Mouse (Mus musculus) kidney, embryonic 16.5 days (tissue): ENCODE measurements around the gene Mars2. TPM values are rescaled to one million over a fixed set of nuclear protein-coding genes. Genes with fewer than 3 reads are reported as not detected.
A peak's percentile ranks its signal among the peaks of the same experiment; 100 is the strongest.

Experiments used
- ATAC-seq: fragments of 200-750 bp; cut with Nextera tagmentation; 2 replicates; pipeline ENCODE4 v1.8.0; 2017; ENCODE audit warnings: moderate TSS enrichment; ENCODE audit not compliant: low FRiP score, low TSS enrichment
- H3K27ac ChIP-seq: fragments of 300-500 bp; sonication (generic); 2 replicates; pipeline ENCODE4 v1.5.1; 2014; ENCODE audit warnings: low read length
- H3K27me3 ChIP-seq: fragments of 300-500 bp; sonication (generic); 2 replicates; pipeline ENCODE4 v1.6.1; 2014; ENCODE audit warnings: low read length, control low read depth, mixed read lengths; ENCODE audit not compliant: insufficient read depth
- H3K36me3 ChIP-seq: fragments of 300-500 bp; sonication (generic); 2 replicates; pipeline ENCODE4 v1.6.1; 2014; ENCODE audit warnings: low read length, control low read depth, mixed read lengths; ENCODE audit not compliant: insufficient read depth
- H3K4me1 ChIP-seq: fragments of 300-500 bp; sonication (generic); 2 replicates; pipeline ENCODE4 v1.6.1; 2014; ENCODE audit warnings: low read length, control low read depth, mixed read lengths; ENCODE audit not compliant: insufficient read depth
- H3K4me2 ChIP-seq: fragments of 300-500 bp; sonication (generic); replicated peaks from 2 replicates; pipeline ENCODE4 v1.6.1; 2014; ENCODE audit warnings: low read depth, low read length
- H3K4me3 ChIP-seq: fragments of 300-500 bp; sonication (generic); 2 replicates; pipeline ENCODE4 v1.5.1; 2014; ENCODE audit warnings: mild to moderate bottlenecking, low read length
- H3K9ac ChIP-seq: fragments of 300-500 bp; sonication (generic); replicated peaks from 2 replicates; pipeline ENCODE4 v1.6.1; 2014; ENCODE audit warnings: low read length
- H3K9me3 ChIP-seq: fragments of 300-500 bp; sonication (generic); 2 replicates; pipeline ENCODE4 v1.6.1; 2016; ENCODE audit warnings: low read length, control low read depth
- WGBS: fragments of 180-500 bp; shearing (Covaris S2); extraction: QIAGEN DNeasy Blood & Tissue Kit; methylation state at CpG from one replicate; pipeline ENCODE4 v1.1.7; 2014; 5-methylcytosine and 5-hydroxymethylcytosine counted together
- polyA plus RNA-seq: library from polyadenylated mRNA; unstranded; fragments of >200 nt; fragmentation: Nextera tagmentation; extraction: Ambion mirVana; gene quantifications from 2 replicates; pipeline ENCODE4 v1.2.1, GENCODE M21; 2015

The Mars2 gene
- polyA plus RNA-seq, 1 experiment from 2014 or later = 2.6 TPM

DNA sequence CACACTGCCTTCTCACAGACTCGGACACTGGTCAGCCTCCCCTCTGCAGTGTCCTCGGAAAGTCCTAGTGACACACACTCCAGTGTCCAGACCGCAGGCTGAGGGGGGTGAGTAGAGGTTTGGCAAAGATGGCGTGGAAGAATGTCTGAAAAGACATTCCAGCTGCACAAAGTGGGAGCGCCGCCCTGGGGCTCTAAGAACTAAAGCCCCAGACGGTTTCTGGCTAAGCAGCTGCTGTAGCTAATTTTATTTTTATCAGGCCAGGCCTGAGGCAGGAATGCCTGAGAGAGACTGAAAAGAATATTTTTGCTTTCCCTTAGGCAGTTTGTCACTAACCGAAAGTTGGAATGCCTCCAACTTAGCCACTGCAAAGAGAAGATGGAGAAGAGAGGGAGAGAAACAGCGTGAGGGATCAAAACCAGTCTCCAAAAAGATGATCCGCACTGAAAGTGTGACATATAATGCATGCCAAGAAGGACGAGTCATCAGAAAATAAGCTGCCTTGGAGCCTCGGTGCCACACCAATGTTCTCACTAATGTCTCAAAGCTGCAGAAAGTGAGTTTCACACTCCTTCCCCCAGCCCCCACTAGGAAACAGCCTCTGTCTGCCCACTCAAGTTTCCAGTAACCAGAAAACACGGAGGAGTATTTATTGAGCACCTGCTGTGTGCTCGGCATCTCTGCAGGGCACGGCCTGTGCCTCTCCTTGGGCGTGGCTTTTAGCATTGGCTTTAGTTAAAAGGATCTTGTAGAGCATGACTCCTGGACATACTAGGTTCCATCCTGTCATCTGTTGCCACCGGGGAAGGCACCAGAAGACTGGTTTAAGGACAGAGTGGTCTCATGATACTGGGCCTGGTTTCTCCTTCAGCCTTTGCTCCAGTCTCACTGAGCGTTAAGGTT, 34.9 kb upstream of the Mars2 start:
- Histone ChIP-seq H3K9me3 (no peaks in the 10 kb centered on the region), H3K4me2 (no peak overlapping the region), H3K36me3 (no peaks in the 10 kb centered on the region), H3K4me1 (peaks cover 9% of the 10 kb centered on the region; the same call in 1 of the 2 replicates), H3K27ac (peak overlapping the region; percentile 32; the same call in 1 of the 2 replicates), H3K27me3 (no peaks in the 10 kb centered on the region), H3K4me3 (no peak overlapping the region), H3K9ac (no peak overlapping the region)
- WGBS = 71% methylated on average over 18 of the region's 18 CpGs
- ATAC-seq = no peak

DNA sequence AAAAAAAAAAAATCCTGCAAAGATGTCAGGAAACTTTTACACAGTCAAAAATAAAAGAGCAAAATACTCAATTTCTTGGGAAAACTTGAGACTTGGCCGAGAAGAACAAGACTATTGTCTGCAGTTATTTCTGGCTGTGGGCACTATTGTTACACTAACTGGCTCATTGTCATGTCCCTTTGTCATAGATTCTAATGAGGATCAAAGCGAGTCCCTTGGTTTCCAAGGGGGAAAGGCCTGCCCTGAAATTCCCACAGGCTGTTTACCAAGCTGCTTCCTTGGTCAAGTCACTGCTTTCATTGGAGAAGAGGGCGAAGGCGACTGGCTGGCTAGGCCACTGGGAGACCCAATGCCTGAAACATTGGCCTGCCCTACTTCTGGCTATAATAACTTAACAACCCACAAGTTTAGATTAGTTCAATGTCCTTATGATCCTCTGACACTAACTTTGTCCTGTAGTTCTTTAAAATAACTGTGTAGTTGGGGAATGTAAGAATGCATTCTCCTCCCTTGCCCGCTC, 31.1 kb upstream of the Mars2 start:
- no peaks in the 10 kb centered on the region for H3K27me3 ChIP-seq
- no peak overlapping the region for H3K4me3 ChIP-seq
- no peak for ATAC-seq
- no peaks in the 10 kb centered on the region for H3K9me3 ChIP-seq
- no peak overlapping the region for H3K4me2 ChIP-seq
- H3K36me3 ChIP-seq = no peaks in the 10 kb centered on the region
- H3K27ac ChIP-seq = no peak overlapping the region
- 62% methylated on average over 5 of the region's 5 CpGs for WGBS
- no peak overlapping the region for H3K9ac ChIP-seq
- peaks cover 5% of the 10 kb centered on the region; the same call in 1 of the 2 replicates for H3K4me1 ChIP-seq

DNA sequence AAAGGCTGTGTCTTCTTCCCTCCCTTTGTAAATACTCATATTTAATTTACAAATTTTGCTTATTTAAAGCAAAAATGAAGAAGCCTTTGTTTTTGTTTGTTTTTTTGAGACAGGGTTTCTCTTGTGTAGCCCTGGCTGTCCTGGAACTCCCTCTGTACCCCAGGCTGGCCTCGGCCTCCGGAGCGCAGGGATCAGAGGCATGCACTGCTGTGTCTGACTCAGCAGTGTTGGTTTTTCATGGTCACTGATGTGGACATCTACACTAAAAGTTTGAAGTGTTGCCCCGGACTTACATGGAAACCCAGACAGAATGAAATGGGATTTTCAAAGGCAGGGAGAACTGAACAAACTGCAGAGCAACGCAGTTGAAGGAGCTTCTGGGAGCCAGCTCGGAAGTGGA, 29.4 kb upstream of the Mars2 start:
- H3K27me3 ChIP-seq = no peaks in the 10 kb centered on the region
- ATAC-seq = no peak
- H3K36me3 ChIP-seq = no peaks in the 10 kb centered on the region
- no peak overlapping the region for H3K4me3 ChIP-seq
- H3K27ac ChIP-seq = no peak overlapping the region
- H3K4me2 ChIP-seq = no peak overlapping the region
- H3K9me3 ChIP-seq = no peaks in the 10 kb centered on the region
- peaks cover 5% of the 10 kb centered on the region; the same call in 1 of the 2 replicates for H3K4me1 ChIP-seq
- WGBS = 86% methylated on average over 6 of the region's 6 CpGs
- no peak overlapping the region for H3K9ac ChIP-seq

DNA sequence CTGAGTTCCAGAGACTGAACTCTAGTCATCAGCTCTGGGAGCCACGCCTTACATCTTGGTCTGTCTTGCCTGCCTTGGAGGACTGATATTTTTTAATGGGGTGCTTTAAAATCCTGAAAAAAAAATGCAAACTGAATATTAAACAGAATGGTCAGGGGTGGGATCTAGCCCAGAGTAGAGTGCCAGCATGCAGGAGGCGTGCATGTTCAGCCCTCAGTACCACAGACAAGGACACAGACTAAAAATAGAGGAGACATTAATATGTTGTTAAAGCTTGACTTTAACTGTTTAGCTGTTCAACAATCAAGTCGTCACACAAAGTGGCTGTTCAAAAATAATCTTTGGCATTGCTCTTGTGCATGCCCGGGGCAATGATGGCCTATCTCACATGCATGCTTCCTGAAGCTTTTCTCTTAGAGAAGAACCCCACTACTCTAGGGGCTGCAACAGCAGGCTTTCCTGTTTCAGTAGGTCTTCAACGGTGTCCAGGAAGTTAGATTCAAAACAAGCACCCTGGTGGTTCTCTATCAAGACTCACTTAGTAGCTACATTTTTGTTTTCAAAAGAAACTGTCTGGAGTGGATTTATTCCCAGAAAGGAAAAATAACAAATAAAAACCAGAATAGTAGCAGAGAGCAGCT, 28.4 kb upstream of the Mars2 start:
- H3K36me3 ChIP-seq = no peaks in the 10 kb centered on the region
- H3K4me1 ChIP-seq = peaks cover 5% of the 10 kb centered on the region; the same call in 1 of the 2 replicates
- H3K4me2 ChIP-seq = no peak overlapping the region
- no peak overlapping the region for H3K9ac ChIP-seq
- H3K27me3 ChIP-seq = no peaks in the 10 kb centered on the region
- whole genome bisulfite sequencing = 70% methylated on average over 5 of the region's 5 CpGs
- H3K9me3 ChIP-seq = no peaks in the 10 kb centered on the region
- no peak overlapping the region for H3K4me3 ChIP-seq
- H3K27ac ChIP-seq = no peak overlapping the region
- ATAC-seq = no peak

DNA sequence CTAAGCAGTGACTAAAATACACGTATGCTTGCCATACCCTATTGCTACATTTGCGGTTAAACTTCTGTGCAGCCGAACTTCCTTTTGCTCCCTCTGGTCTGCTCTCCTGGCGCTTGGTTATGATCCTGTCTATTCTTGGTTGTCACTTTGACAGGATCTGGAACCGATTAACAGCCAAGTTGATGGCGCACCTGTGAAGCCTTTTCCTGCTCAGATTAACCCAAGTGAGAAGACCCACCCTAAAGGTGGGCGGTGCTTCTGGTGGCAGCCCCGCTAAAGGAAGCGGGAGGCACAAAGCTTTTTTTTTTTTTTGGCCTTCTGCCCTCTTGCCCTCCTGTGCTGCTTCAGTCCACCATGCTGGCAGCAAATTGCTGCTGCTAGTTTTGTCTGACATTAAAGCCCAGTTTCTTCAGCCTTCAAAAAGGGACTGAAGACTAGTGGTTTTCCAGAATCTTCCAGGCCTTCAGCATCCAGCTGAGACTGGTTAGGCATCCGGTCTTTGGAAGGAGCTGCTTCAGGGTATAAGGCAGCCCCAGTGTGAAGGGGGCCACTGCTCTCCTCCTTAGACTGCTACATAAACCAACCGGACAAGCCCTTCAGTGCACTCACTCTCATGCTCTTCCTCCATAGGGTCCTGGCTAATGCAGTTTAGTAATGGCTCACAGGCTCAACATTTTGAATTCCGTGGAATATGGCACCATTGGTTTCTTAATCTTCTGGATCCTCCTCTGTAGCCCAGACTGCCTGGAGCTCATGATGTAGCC, 26.6 kb upstream of the Mars2 start:
- no peak overlapping the region for H3K27ac ChIP-seq
- no peaks in the 10 kb centered on the region for H3K27me3 ChIP-seq
- H3K4me3 ChIP-seq = no peak overlapping the region
- no peaks in the 10 kb centered on the region for H3K9me3 ChIP-seq
- H3K36me3 ChIP-seq = no peaks in the 10 kb centered on the region
- peaks cover 6% of the 10 kb centered on the region; the same call in 1 of the 2 replicates for H3K4me1 ChIP-seq
- no peak overlapping the region for H3K9ac ChIP-seq
- H3K4me2 ChIP-seq = 0 out of 2 replicates have a peak overlapping the region, but pooled peaks have one; percentile 5
- 46% methylated on average over 12 of the region's 12 CpGs for WGBS
- ATAC-seq = peak; percentile 72

DNA sequence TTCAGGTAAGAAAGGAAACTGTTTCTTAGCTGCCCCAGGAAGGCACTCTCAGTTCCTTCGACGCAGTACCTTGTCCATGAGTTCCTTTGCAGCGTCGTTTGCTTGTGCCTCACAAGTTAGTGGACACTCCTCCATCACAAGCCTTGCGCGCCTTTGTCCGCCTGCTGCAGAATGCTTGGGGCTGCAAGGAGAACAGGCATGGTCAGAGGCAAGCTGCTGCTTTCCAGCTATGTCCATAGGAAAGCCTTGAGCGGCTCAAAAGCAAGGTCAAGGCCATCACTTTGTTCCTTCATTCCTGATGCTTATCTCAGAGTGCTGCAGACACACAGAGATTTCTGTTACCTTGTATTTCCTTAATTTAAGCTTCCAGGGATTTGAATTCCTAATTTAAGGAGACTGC, 25.9 kb upstream of the Mars2 start:
- Histone ChIP-seq H3K27me3 (no peaks in the 10 kb centered on the region), H3K4me3 (no peak overlapping the region), H3K4me2 (no peak overlapping the region), H3K9me3 (no peaks in the 10 kb centered on the region), H3K9ac (no peak overlapping the region), H3K27ac (no peak overlapping the region), H3K36me3 (no peaks in the 10 kb centered on the region), H3K4me1 (peaks cover 8% of the 10 kb centered on the region; the same call in 1 of the 2 replicates)
- WGBS = 82% methylated on average over 8 of the region's 8 CpGs
- ATAC-seq = no peak

DNA sequence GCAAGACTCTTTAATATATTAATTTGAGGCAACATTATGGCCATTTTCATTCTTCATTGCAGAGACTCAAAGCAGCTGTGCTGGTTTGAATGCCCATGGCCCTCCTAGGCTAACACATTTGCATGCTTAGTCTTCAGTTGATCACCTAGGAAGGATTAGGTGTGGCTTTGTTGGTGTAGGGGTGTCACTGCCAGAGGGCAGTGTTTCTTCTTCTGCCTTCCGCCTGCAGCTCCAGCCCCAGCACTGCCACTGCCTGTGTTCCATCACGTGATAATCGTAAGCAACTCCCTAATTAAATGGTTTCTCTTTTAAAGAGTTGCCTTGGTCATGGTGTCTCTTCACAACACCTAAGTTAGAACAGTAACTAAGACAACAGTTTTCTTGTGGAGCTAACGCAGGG, 24.2 kb upstream of the Mars2 start:
- ATAC-seq = no peak
- 80% methylated on average over 4 of the region's 4 CpGs for WGBS

DNA sequence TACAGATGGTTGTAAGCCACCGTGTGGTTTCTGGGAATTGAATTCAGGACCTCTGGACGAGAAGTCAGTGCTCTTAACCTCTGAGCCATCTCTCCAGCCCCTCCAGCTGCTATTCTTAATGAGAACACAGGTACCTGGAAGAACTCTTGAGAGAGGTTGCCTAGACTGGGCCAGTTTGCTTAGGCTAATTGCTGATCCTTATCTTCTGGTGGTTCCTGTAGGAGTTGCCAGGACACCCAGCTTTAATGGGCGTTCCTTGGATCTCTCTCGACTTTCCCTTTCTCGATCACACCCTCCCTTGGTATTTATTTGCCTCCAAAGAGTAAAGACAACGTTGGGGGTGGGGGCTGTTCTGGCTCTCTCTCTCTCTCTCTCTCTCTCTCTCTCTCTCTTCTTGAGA, 23.5 kb upstream of the Mars2 start:
- Histone ChIP-seq H3K4me3 (no peak overlapping the region), H3K4me1 (peaks cover 14% of the 10 kb centered on the region; the same call in 1 of the 2 replicates), H3K9me3 (no peaks in the 10 kb centered on the region), H3K9ac (no peak overlapping the region), H3K4me2 (no peak overlapping the region), H3K27ac (no peak overlapping the region), H3K27me3 (no peaks in the 10 kb centered on the region), H3K36me3 (no peaks in the 10 kb centered on the region)
- ATAC-seq = no peak
- WGBS = 38% methylated on average over 6 of the region's 6 CpGs

More for the DNA sequence above, 24.2 kb upstream of the Mars2 start:
- H3K27ac ChIP-seq = no peak overlapping the region
- peaks cover 14% of the 10 kb centered on the region; the same call in 1 of the 2 replicates for H3K4me1 ChIP-seq
- H3K27me3 ChIP-seq = no peaks in the 10 kb centered on the region
- no peaks in the 10 kb centered on the region for H3K9me3 ChIP-seq
- no peaks in the 10 kb centered on the region for H3K36me3 ChIP-seq
- no peak overlapping the region for H3K9ac ChIP-seq
- H3K4me3 ChIP-seq = no peak overlapping the region
- H3K4me2 ChIP-seq = no peak overlapping the region

DNA sequence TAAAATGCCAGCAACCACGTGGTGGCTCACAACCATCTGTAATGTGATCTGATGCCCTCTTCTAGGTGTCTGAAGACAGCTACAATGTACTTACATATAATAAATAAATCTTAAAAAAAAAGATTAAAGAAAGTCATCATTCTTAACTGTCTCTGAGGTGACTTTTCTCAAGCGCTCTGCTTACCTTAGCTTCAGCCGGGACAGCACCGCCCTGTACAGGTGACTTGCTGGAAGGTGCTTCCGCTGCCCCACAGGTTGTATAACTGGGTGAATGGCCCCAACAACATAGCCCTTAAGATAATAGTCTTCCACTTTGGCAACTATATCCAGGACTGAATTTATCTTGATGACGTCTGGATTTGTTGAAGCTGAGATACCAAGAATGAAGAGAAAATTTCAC, 23.0 kb upstream of the Mars2 start:
- 82% methylated on average over 6 of the region's 6 CpGs for WGBS
- Histone ChIP-seq H3K27me3 (no peaks in the 10 kb centered on the region), H3K4me3 (no peak overlapping the region), H3K4me1 (peaks cover 14% of the 10 kb centered on the region; the same call in 1 of the 2 replicates), H3K27ac (no peak overlapping the region), H3K4me2 (no peak overlapping the region), H3K36me3 (no peaks in the 10 kb centered on the region), H3K9ac (no peak overlapping the region), H3K9me3 (no peaks in the 10 kb centered on the region)
- no peak for ATAC-seq
